Mouse (Mus musculus) cerebellum, postnatal 25 days (tissue): Measurements from ENCODE around the gene Spata17.
"Not testable (repeated sequence)": the region's sequence is repeated elsewhere in the genome, so short reads cannot be mapped to it uniquely, and the experiment has no call there.

Experiments
- DNase-seq, 2 experiments: peaks; one replicate each; pipeline ENCODE4 v3.0.0; 2021; ENCODE audit warnings: mixed read lengths in 2 of 2

The Spata17 gene

DNA sequence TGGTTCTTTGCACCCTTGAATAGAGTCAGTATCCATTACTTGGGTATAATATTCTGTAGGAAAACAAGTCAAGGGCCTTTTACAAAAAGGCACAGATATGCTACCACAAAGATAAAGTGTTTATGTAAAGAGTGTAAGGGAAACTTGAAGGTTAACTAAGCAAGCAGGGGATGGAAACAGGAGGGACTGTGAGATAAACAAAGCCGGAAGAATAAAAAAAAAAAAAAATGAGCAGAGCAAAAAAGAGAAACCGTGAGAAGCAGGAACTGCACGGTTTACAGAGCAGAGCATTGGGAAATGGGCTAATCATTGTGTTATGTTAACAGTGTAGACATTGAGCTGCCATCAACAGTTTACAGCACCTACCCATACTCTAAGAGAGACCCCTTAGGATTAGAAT, 44.9 kb downstream of the Spata17 start:
- DNase-seq, result no peak

DNA sequence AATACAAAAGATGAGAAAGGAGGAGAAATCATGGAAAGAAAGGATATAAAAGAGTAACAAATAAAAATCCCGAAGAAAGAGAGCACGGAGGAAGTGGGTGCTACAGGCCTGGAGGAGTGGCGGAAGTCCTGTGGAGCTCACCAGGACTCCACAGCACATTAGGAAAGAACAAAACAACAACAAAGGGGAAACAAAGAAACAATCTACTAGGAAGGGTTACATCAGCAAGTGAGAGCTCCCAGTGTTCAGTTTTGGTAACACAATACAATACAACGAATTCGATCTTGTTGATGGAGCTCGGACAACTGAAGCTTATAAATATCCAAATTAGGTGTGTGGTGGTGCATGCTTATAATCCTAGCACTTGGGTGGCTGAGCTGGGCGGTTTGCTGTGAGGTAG, 45.6 kb downstream of the Spata17 start:
- no peak for DNase-seq

DNA sequence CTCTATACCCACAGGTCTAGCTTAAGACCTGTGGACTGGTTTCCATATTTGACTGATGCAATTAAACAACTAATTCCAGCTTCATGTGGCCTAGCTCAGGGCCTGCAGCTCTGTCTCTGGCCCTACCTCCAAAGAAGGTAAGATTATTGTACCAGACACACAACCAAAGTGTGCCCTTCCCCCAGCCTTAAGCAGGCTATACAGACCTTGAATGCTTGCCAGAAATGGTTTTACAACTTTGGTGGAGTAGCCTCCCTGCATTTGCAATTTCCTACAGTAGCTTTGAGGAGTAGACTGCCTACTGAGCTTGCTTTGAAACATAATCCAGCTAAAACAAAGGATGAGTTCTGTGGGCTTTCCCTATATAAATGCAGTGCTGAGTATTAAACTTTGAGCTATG, 51.7 kb downstream of the Spata17 start:
- no peak for DNase-seq

DNA sequence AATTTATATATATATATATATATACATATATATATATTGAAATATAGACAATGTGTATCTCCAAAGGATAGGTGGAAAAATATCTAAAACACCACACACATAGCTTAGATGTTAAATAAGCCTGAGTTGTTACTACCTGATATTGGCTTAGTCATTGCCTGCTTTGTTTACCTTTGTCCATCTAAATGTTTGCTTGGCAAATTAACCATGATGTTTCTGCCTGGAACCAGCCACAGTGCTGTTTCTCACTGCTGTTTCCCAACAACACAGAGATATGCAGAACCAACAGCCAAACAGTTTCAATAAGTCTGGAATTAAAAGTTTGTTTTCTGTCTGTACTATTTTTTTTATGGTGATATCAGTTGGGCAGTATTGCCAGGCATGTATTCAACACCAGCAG, 59.6 kb downstream of the Spata17 start:
- DNase-seq, result no peak

DNA sequence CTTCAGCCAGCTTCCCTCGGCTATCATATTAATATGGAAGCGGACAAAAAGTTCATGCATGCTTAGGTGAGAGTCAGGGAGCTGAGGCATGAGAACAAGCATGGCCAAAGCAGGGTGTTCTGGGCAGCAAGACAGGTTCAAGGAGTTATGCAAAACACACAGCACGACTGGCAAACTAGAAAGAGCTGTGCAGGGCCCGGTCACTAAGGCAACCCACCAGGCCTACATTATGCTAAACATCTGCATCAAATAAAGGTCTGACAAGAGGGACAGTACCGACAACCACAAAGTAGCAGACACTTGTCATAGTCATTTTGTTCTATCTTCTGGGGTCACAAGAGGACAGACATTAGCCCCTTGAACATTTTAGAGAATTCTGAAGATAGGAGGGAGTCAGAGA, 61.6 kb downstream of the Spata17 start:
- no peak for DNase-seq

DNA sequence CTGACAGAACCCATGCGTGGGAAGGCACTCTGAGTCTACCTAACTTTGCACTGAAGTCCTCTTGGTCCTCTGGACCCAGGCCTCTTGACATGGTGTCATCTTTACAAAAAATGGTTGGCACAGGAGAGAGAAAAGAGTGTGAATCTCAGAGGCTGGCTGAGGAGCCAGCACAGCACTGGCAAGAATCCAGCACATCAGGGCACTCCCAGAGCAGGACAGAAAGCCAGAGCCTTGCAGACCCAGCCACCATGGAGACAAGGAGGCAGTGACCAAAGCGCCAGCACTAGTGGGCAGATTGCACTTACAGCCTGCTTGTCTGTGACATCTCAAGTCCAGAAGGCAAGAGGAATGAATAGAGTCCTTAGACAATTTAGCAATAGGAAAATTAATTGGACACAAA, 62.7 kb downstream of the Spata17 start:
- peak in 1 of 2 experiments; percentile 9 for DNase-seq

DNA sequence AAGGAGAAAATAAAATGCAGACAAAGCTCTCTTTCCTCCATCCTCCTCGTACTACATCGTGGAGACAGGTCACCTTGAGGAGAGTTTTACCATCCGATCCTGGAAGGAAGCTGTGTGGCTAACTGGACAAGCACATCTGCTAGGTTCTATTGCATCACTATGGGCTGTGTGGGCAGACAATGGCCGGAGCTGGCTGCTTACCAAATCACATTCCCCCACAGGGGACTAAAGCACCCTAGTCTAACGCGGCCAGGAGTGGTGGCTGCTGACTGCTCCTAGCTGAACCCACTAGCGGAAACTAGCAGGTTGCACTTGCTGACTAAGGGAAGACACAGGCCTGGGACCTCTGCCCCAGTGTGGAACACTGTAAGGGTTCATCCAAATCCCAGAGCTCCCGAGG, 72.3 kb downstream of the Spata17 start:
- DNase-seq, result no peak

DNA sequence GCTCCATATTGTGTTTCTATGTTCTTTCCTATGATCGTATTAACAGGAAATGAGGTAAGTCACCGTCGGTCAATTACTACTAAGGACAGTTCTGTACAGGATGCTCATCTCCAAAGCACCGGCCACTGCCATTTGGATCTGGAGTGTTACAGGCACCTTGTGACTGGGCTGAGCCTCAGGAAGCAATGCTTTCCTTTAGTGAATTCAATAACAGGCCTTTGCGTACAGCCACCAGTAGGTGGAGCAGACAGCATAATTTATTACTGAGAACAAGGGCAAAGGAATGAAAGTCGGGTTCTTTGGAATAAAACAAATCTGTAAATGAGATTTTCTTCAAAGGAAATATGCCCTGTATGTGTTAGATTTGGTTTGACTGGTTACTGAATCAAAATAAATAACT, 77.8 kb downstream of the Spata17 start:
- DNase-seq, result peak; percentile 54 to 75

DNA sequence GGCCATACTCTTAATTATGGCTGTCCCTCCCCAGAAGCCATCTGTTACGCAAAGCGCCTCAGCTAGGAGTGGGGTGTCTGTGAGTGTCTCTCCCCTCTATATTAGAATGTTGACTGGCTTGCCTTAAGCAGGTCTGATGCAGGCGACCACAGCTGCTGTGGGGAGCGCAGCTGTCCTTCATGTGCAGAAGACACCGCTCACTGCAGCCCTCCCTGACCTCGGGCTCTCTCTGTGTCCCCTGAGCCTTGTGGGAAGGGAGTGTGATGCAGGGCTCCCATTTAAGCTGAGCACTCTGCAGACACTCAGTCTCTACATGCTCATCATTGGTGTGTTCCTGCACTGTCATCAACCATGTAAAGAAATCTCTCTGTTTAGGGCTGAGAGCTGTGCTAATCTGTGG, 79.4 kb downstream of the Spata17 start:
- no peak for DNase-seq

DNA sequence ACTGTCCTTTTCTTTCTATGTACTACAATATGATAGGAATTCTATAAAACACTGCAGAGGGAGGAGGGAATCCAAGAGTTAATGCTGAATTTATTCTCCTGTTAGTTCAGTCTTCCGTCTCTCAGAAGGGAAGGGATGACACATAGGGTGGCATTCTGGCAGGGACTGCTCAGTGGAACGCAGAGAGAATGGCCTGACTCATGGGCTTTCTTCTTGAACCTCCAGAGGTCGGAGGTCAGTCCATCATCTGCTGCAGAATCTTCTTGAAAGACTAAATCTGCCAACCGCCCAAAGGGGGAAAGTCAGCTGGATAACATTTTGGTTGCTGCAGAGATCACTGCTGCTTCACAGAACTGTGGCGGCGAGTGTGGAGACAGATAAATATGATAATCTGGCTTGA, 81.4 kb downstream of the Spata17 start:
- no peak for DNase-seq

DNA sequence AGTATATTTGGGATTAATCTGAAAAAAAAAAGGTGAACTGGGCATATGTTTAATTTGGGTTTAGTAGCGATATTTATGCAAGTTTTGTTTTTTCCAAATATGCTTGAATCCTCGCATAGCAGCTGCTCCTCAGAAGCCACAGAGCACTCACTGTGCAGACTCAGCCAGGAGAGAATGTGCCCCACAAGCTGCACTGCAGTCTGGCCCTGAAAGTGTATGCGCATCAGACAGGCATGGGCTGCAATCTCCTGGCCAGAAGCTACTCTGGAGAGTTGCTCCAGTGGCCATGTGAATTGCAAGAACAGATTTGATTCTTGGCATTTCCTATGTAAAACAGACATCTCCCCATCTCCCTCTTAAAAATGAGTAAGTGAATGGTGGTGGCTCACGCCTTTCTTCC, 82.9 kb downstream of the Spata17 start:
- no peak for DNase-seq

DNA sequence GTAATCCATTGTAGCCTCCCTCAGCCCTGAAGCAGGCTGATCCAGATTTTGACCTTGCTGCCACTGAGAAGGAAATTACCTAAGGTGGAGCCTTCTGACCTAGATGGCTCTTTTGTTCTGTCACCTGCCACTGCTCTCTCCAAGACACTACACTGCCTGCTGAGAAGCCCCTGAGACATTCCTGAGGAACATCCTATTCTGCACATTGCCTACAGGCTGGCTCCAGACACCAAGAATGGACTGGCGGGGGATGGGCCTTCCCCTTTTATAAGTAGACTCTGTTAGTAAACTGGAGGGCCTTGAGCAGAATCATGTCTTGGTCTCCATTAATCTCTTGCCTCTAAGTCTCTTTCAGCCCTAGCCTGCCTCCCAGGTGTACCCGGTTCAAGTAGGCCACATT, 87.7 kb downstream of the Spata17 start:
- not testable (repeated sequence) for DNase-seq

DNA sequence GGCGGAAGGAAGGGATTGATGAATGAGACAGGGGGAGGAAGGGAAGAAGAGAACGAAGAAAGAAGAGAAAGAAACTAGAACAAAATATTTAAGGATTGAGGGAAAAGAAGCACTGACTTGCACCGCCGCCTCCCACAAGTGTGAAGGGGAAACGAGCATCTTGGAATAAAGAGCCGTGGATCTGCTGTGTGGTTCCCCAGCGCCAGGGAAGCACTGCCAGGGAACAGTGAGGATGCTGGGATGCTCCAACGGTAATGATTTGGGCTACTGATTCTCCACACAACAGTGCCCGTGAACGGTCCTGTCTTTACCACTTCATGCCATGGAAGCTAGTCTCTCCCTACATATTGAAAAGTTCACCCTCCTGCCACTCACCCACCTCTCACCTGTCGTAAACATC, 89.5 kb downstream of the Spata17 start:
- no peak for DNase-seq

DNA sequence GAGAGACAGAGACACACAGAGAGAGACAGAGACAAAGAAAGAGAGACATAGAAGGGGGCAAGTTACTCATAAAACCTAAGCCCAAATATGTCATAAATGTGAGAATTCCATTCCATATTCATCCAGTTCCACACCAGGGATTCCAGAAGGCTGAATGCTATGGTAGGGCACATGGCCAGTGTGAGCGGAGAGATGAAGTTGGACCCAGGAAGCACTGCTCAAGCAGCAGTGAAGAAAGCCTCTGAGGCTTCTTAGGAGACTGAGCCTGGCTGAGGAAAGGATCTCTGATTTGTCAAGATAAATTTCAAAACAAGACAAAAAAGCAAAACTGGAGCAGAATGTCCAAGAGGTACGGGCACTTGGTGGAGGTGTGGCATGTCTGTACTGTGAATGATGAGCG, 90.3 kb downstream of the Spata17 start:
- DNase-seq, result no peak

DNA sequence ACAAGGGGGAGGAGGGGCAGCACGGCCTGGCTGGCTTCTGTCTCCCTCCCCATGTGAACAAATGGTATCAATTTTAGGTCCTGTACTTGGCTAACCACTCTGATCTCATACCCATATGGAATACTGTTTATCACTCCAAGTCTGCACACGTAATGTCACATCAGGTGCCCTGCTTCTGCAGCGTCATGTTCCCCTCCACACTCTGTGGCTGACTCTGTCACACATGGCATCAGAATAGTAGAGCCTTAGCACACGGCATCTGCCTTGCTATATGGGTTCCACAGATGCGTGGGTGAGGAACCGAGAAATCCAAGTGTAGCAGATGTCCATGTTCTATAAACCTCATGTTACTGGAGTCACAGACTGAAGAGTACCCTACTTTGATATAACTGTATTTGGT, 96.0 kb downstream of the Spata17 start:
- no peak for DNase-seq

DNA sequence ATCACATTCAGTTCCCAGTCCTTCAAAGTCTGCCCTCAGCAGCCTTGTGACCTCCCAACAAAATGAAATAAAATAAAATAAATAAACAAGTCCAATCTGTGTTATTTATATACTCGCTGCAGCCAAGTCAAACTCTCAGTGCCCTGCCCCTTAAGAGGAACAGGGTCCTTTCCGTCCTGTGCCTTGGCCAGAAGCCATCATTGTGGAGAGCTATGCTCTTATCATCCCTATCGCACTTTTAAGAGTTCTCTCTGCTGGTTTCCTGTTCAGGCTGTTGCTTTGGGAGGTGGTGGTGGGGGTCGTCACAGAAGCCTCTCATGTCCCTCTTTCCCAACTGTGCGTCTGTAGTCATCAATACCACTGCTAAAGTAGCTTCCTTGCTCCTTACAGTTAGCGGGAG, 97.2 kb downstream of the Spata17 start:
- no peak for DNase-seq

DNA sequence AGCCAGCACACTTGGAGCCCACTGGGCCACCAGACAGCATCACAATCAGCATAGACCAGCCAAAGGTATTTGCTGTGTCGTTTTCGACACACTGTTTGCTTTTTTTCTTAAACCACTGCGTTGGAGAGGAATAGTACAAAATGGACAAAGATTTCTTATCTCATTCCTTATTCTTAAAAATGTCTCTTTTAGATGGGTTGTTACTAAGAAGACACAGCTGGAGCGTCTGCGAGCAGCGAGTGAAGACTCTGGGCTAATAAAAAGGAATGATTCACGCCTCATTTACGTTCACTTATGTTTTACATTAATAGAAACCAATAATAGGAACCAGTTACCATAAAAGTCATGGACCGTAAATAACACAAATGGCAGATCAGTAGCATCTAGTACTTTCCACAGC, 101.5 kb downstream of the Spata17 start:
- no peak for DNase-seq

DNA sequence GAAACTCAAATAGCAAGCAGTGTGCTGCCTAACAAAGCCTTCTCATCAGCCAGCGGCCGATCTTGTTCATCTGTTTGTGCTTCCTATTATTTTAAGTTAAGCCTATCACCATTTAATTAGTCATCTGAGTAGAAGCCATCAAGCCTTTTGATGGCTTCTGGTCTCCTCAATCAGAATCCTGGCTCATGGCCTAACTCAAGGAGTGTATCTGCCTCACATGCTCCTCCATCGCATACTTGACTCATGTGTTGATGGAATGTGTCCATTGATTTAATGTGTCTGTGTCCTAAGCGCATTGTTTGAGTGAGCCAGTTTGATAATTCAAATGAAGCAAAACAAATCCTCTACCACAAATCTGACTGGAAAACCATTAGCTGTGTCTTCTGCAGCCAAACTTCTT, 113.1 kb downstream of the Spata17 start:
- DNase-seq, result no peak

DNA sequence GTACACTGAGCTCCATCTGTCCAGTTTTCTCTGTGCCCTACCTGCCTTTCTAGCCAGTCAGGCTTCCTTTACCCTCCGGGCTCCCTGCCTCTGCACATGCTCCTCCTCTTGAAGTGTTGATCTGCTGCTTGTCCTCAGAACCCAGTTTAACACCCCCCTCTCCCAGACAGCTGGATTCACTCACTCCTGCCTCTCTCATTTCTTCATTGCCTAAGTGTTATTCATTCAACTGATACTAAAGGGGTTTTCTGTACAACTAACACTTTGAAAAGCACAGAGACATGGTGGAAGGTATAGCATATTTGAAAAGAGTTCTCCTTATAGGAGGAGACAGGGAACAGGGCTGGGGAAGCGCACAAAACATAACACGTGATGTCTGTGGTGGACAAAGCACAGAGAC, 114.1 kb downstream of the Spata17 start:
- DNase-seq, result no peak

DNA sequence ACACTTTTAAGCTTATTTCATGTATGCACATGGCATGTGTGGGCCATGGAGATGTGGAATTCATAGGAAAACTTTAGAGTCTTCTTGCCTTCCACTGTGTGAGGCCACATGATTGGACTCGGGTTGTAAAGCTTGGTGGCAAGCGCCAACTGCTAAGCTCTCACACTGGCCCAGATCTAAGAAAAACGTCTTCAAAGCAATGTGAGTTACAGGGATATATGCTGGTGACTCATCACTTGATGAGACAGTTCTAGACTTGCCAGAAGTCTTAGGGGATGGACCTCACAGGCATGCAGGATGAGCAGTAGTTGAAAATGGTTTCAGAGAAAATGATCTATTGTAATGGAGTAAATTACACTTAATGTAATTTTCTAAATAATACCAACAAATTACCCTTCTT, 114.6 kb downstream of the Spata17 start:
- no peak for DNase-seq

DNA sequence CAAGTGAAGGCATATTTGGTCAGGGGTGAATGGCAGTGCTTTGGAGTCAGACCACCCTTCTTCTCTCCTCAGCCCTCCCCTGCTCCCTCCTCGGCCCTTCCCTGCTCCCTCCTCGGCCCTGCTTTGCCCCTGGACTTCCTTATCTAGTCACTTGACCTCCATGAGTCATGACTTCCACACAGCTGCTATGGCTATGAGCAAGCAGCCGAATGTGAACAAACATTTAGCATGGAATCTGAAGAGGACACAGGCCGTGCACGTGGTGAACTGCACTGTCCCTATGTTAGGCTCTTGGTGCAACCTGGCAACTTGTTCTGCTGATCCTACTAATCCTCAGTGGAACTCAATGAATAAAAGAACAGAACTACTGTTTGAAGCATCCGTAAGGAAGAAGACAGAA, 117.0 kb downstream of the Spata17 start:
- DNase-seq, result no peak

DNA sequence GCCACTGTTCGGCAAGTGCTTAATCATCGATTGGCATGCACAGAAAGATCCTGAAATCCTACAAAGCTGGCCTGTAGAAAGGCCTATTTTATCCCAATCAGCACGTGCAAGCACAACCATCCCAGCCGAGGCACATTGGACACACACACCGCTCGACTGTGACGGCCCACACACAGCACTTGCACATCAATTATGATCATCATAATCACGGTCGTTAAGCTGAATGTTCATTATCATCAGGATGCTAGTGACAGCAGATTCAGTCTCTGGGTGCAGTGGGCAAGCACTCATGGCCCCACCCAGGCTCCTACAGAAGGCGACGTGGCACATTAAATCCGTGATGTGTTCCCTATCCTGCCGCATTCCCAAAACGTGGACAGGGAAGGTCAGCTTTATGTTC, 122.7 kb downstream of the Spata17 start:
- DNase-seq, result no peak

DNA sequence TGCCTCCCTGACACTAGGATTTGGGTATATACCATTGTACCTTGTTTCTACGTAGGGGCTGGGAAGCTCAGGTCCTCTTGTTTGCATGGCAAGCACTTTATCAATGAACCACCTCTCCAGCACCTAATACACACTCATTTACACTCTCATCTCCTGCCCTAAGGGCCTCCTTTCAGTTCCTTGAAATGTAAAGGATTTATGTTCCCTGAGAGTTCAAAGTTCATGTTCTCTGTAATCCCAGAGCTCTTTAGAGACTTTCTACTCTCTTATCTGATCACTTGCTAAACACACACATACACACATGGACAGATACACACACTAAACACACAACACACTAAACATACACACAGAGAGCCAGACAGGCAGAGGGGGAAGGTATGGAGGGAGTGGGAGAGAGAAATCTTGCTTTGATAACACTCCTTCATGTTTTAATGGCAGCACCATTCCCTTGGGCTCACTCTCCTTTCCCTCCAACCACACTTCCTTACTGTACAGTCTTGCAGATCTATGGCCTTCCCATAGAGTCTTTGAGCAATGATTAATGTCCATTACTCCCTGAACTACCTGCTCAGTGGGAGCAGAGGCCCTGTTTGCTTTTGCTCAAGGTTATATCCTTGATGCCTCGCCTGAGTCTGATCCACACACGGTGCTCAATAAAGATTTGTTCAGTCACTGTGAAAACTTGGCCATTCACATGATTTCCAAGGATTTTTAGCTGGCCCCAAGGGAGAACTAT, 126.4 kb downstream of the Spata17 start:
- no peak for DNase-seq

DNA sequence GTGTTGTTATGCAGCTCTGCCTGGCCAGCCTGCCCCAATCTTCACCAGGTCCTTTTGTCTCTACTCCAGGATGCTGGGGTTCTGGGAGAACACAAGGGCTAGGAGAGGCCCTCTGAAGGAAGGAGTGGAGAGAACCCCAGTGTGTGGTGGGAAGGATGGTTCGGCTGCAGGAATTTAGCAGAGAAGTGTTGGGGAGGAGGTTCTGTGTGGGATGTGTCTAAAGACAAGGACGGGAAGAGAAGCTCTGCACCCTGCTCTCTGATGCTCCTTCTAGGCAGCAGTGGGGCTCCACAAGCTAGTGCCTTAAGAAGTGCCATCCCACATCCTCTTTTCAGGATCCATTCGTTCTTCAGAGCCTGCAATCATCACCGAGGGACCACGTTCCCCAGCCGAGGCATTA, 129.2 kb downstream of the Spata17 start:
- DNase-seq, result no peak

DNA sequence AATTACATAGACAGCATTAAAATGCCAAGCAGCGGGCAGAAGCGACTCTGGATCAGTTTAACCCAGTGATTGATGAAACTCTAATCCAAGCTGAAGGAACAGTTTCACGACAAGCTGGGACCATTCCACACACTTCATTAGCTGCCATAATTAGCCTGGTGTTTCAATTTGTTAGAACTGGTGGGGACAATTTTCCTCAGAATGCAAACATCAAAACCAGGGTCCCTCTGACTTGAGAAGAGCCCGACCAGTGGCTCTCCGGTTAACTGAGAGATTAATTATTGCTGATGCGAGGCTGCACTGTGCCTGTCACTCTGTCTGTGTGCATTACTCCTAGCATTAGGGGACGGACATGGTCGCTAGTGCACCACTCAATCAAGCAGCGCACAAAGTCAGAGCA, 137.9 kb downstream of the Spata17 start:
- DNase-seq, result no peak

DNA sequence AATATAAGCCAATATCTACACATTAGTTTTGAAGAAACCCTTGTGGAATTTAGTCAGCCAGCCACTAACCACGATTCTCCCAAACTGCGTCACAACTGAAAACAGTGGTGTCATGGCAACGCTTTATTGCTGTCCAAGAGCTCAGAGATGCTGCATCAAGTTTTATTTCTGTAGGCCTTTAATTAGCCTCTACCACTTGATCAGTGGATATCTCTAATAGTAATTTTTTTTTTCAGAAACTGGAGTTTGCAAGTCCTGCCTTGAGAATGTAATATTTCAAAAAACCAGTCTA, 138.3 kb downstream of the Spata17 start:
- no peak for DNase-seq
